Mouse (Mus musculus) olfactory bulb, adult 2 months (tissue): Measurements from ENCODE around the gene Rabepk. TPM values are rescaled to one million over a fixed set of nuclear protein-coding genes. Genes with fewer than 3 reads are reported as not detected.
"Not testable (repeated sequence)": the region's sequence is repeated elsewhere in the genome, so short reads cannot be mapped to it uniquely, and the experiment has no call there.

Experiments used
- H3K27ac ChIP-seq: fragments of 200-500 bp; 2 replicates; pipeline ENCODE4 v1.5.1; 2012; ENCODE audit warnings: low read depth, low read length; ENCODE audit not compliant: insufficient read depth
- H3K4me1 ChIP-seq: fragments of 200-500 bp; 2 replicates; pipeline ENCODE4 v1.6.1; 2012; ENCODE audit warnings: low read length; ENCODE audit not compliant: control insufficient read depth, insufficient read depth
- H3K4me3 ChIP-seq: fragments of 200-500 bp; 2 replicates; pipeline ENCODE4 v1.5.1; 2012; ENCODE audit warnings: mild to moderate bottlenecking, low read depth, low read length, moderate library complexity; ENCODE audit not compliant: insufficient read depth
- CTCF ChIP-seq: fragments of 200-500 bp; IDR thresholded peaks from 2 replicates; pipeline ENCODE4 v1.5.1; 2012; ENCODE audit warnings: low read depth, mild to moderate bottlenecking, low read length, moderate library complexity; ENCODE audit not compliant: insufficient read depth
- POLR2A ChIP-seq: fragments of 200-500 bp; IDR thresholded peaks from 2 replicates; pipeline ENCODE4 v1.6.1; 2012; ENCODE audit warnings: mild to moderate bottlenecking, low read depth, low read length, moderate library complexity; ENCODE audit not compliant: insufficient read depth
- WGBS: fragments of 180-500 bp; shearing (Covaris S2); methylation state at CpG from one replicate; pipeline ENCODE4 v1.1.7; 2018; 5-methylcytosine and 5-hydroxymethylcytosine counted together
- polyA plus RNA-seq: library from polyadenylated mRNA; stranded (reverse); fragments of >200 nt; gene quantifications from 2 replicates; pipeline ENCODE4 v1.2.4, GENCODE M21; 2012; ENCODE audit warnings: low replicate concordance; ENCODE audit not compliant: missing spikeins, insufficient read depth, insufficient read length

The Rabepk gene
- polyA plus RNA-seq, 1 experiment: not detected

GRCm38 (mm10) chr2:34794511-34794910 is 5.2 kb downstream of the Rabepk start:
- no peak overlapping the region for H3K4me3 ChIP-seq
- 97% methylated on average over 2 of the region's 2 CpGs for WGBS
- no peaks in the 10 kb centered on the region for H3K4me1 ChIP-seq
- H3K27ac ChIP-seq: no peak overlapping the region
- TF ChIP-seq POLR2A: no peak
- no peak for TF ChIP-seq CTCF

- H3K27ac ChIP-seq, H3K4me1 ChIP-seq, H3K4me3 ChIP-seq: not testable (repeated sequence)
- WGBS: 92% methylated on average over 2 of the region's 2 CpGs
These were observed 7.2 kb downstream of the Rabepk start for GRCm38 (mm10) chr2:34792543-34792942.

- TF ChIP-seq POLR2A: no peak
- TF ChIP-seq CTCF: no peak
- 95% methylated on average over 8 of the region's 8 CpGs for WGBS
- no peak overlapping the region; the same call in 1 of the 2 replicates for H3K4me3 ChIP-seq
- no peak overlapping the region for H3K27ac ChIP-seq
- H3K4me1 ChIP-seq: no peaks in the 10 kb centered on the region
These were observed 9.4 kb downstream of the Rabepk start for GRCm38 (mm10) chr2:34790282-34790681.

- 82% methylated on average over 2 of the region's 2 CpGs for WGBS
- H3K4me3 ChIP-seq: no peak overlapping the region
- no peak overlapping the region for H3K27ac ChIP-seq
- H3K4me1 ChIP-seq: no peaks in the 10 kb centered on the region
- no peak for TF ChIP-seq CTCF
- TF ChIP-seq POLR2A: no peak
These were observed 15.6 kb downstream of the Rabepk start for GRCm38 (mm10) chr2:34784085-34784484.

GRCm38 (mm10) chr2:34783064-34784020 is 16.4 kb downstream of the Rabepk start:
- WGBS: 91% methylated on average over 14 of the region's 14 CpGs
- no peak overlapping the region for H3K4me3 ChIP-seq
- no peaks in the 10 kb centered on the region for H3K4me1 ChIP-seq
- H3K27ac ChIP-seq: no peak overlapping the region
- TF ChIP-seq POLR2A (no peak), CTCF (no peak)

- peaks cover 6% of the 10 kb centered on the region for H3K4me1 ChIP-seq
- no peak for TF ChIP-seq POLR2A
- no peak for TF ChIP-seq CTCF
- H3K27ac ChIP-seq: no peak overlapping the region
- no peak overlapping the region for H3K4me3 ChIP-seq
- 56% methylated on average over 1 of the region's 1 CpGs for WGBS
These were observed 22.4 kb downstream of the Rabepk start for GRCm38 (mm10) chr2:34777237-34777868.

- H3K4me1 ChIP-seq: peaks cover 6% of the 10 kb centered on the region
- H3K27ac ChIP-seq: no peak overlapping the region
- TF ChIP-seq CTCF: no peak
- no peak for TF ChIP-seq POLR2A
- H3K4me3 ChIP-seq: no peak overlapping the region
- 78% methylated on average over 6 of the region's 6 CpGs for WGBS
These were observed 25.2 kb downstream of the Rabepk start for GRCm38 (mm10) chr2:34774493-34774892.

GRCm38 (mm10) chr2:34773673-34774072 is 26.0 kb downstream of the Rabepk start:
- 77% methylated on average over 4 of the region's 4 CpGs for WGBS
- Histone ChIP-seq H3K27ac (no peak overlapping the region), H3K4me1 (peaks cover 6% of the 10 kb centered on the region), H3K4me3 (no peak overlapping the region)
- TF ChIP-seq POLR2A: no peak
- no peak for TF ChIP-seq CTCF

GRCm38 (mm10) chr2:34772252-34773235 is 27.2 kb downstream of the Rabepk start:
- H3K4me1 ChIP-seq: peaks cover 6% of the 10 kb centered on the region
- no peak for TF ChIP-seq CTCF
- no peak for TF ChIP-seq POLR2A
- peak overlapping the region; percentile 70 for H3K4me3 ChIP-seq
- H3K27ac ChIP-seq: peak overlapping the region; percentile 68
- whole genome bisulfite sequencing: 2% methylated on average over 50 of the region's 50 CpGs
